Mouse (Mus musculus): ENCODE data around the gene F11r.

- TF ChIP-seq CTCF (conservative IDR thresholded peaks at IDR 0.05 in 1 of 2, IDR thresholded peaks at IDR 0.05 in 1 of 2; ENCODE audit: low read depth in 2 of 2, low read length in 2 of 2) (no peak), GABPA (IDR thresholded peaks at IDR 0.05; ENCODE audit: insufficient replicate concordance, low read depth, low read length) (no peak), RCOR1 (conservative IDR thresholded peaks at IDR 0.05; ENCODE audit: low read depth, low read length) (no peak), SIN3A (IDR thresholded peaks at IDR 0.05; ENCODE audit: low read length) (no peak), POLR2AphosphoS2 (IDR thresholded peaks at IDR 0.05; ENCODE audit: low read depth, low read length) (no peak), POLR2A (IDR thresholded peaks at IDR 0.05; ENCODE audit: low read depth, low read length) (no peak), ZNF384 (IDR thresholded peaks at IDR 0.05; ENCODE audit: low read depth, low read length) (no peak)
These were observed 15.2 kb downstream of the F11r start for GRCm38 (mm10) chr1:171452522-171452921.
